Mouse (Mus musculus): ENCODE measurements around the gene Twf1. TPM values are rescaled to one million over a fixed set of nuclear protein-coding genes. Genes with fewer than 3 reads are reported as not detected.
A peak's percentile ranks its signal among the peaks of the same experiment; 100 is the strongest.

The Twf1 gene
- total RNA-seq (2021): 10 to 100 TPM; 51.4 to 52.5 TPM

DNA sequence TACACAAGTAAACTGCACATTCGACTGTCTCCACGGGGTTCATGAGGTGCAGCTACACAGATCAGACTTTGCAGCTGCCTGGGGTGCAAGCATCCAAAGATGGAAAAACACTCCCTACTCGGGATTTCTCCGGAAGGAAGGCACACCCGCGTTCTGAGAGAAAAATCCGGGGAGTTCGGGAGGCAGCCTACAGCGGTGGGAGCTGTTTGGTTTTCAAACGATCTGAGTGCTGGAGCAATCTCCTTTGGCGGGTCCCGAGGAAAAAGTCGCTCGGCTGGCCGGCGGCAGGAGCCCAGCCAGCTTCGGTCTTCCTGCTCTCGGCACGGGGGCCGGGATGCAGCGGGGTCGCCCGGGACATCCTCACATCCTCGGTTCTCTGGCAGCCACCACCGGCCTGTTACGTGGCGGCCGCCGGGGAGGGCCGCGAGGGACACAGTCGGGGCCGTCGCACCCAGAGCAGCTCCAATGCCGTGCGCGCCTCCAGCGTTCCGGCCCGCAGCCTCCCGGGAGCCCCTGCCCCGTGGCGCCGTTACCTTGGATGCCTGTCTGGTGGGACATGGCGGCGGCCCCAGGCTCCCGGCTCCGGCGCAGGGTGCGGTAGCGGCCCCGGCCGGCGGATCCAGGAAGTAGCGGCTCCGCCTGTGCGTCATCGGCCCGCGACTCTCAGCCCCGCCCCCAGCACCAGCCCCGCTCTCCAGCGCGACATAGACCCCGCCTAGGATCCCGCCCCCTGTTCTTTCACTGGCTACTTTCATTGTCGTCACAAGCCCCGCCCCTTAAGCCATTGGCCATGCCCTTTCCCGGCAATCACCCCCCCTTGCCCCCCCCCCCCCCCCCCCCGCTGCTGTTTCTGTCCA lies at the start of gene Twf1:
TSS of gene Twf1 (minus strand) at position 671 of the 857 bp plus-strand sequence.
- peak; percentile 99 for DNase-seq
- intact Hi-C loops (cut with DNase I): no loop called here

DNA sequence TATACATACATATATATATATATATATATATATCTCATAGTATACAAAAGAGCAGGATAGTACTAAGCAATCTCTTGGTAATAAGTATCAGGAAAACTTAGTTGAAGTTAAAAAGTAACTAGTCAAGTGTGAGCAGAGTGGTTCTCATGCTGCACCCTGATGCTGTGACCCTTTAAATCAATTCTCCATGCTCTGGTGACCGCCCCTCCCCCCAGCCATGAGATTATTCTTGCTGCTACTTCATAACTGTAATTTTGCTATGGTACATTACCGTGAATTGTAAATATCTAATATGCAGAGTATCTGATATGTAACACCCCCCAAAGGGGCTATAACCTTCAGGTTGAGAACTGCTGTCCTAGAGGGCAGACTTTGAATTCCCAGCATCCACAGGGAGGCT lies 49.4 kb upstream of the Twf1 start:
- no peak for DNase-seq
- intact Hi-C loops (cut with DNase I): no loop called here

DNA sequence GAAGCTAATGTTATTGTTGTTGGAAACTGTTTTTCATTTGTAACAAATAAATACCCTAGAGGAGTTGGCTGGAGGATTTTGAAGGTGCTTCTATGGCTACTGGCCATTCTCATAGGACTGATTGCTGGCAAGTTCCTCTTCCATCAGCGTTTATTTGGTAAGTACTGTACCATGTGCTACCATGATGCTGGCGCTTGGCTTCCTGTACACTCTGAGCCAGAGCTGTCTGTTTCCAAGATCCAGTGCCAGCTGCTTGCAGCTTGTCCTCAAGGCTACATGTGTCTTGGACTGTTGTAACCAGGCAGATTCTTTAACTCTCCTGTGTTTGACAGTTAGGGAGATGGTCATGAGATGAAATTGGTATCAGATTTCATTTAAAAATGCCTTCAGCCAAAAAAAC lies 48.5 kb upstream of the Twf1 start:
- intact Hi-C loops (cut with DNase I): no loop called here
- no peak for DNase-seq

DNA sequence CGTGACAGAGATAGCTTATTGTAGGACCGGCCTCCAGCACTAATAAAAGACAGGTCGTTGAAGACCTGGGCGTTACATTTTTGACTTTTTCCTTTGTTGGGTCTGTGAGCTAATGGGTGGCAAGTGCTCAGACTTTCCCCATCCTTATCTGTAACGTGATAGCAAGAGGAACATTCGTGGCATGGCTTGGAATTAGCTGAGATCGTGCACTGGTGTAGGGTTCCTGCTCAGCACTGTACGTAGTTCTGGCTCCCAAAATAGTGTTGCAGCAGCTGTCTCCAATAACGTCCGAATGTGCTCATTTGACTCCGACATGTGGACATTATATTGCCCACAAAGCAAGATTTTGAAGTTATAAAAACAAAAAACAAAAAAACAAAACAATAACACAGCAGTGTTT lies 44.8 kb upstream of the Twf1 start:
- DNase-seq: no peak
- intact Hi-C loops (cut with DNase I): no loop called here

DNA sequence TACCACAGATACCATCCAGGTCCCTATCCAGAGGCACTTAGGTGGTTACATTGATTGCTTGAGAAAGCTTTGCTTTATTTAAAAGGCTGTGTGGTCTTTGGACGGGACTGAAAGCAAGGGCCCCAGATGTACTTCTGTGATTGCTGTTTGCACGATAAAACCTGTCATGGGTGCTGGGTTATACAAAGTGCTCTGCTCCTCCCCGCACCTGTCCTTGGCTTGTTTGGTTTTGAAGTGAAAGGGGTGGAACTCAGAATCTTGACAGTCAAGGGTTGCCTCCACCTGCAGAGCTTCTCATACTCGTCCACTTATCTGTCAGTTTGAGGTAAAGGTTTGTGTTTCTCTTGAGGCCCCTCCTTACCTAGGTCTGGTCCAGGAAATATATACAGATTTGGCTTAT lies 40.9 kb upstream of the Twf1 start:
- no peak for DNase-seq
- intact Hi-C loops (cut with DNase I): no loop called here

DNA sequence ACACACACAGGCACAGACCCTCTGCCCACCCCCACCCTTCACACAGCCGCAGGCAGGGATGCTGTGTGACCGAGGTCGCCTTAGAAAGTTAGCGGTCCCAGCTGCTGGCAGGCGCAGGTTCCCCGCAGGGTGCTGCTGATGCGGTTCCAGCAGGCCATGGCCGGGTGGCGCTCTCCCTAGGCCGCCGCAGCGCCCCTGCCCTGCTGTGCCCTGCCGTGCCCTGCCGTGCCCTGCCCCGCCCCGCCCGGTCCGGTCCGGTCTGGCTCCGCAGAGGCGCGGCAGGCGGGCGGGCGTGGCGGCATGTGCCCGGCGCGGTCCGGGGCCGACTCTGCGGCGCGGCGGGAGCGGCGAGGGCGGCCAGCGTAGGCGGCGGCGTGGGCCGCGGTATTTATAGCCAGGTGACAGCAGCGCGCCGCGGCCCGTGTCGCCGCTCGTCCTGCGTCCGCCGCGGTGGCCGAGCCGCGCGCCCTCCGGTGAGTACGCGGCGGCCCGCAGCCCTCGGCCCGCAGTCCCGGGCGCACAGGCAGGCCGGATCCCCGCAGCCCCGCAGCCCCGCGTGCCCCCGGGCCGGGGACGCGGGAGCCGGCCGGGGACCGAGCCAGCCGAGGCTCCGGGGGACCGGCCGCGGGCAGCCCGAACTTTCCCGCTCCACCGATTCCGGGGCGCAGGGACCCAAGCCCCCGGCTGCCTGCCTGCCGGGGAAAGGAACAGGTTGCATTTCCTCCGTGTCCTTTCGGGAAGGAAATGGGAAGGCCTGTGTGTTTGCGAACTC lies 39.3 kb upstream of the Twf1 start, which contains the start of gene Tmem117:
TSS of gene Tmem117 (plus strand) at position 403 of the 772 bp plus-strand sequence.
- intact Hi-C loops (cut with DNase I): no loop called here
- peak; percentile 46 for DNase-seq

DNA sequence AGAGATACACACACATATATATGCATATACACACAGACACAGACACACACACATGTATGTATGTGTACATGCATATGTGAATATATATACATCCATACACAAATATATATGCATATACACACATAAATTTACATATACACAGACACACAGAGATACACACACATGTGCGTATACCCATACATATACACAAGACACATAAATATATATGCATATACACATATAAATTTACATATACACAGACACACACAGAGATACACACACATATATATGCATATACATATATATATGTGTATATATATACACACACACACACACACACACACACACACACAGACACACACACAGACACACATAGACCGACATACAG lies 38.8 kb upstream of the Twf1 start:
- intact Hi-C loops (cut with DNase I): no loop called here

DNA sequence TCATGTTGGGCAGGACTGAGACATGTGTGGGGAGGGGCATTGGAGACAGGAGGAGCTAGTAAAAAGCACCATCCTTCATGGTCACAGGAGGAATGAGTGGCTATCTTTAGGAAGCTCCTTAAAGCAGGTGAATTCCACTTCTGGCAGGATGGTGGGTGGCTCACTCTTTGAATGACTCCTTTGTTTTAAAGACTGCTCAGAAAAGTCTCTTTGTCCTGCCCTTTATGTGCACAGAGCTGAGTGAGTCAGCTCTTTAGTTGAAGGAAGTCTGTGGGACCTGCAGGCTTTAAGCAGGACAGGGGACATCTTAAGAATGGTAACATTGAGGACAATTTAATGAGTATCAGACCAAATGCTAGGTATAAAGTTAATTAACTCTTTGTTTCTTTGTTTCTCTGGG lies 31.2 kb upstream of the Twf1 start:
- intact Hi-C loops (cut with DNase I): no loop called here

More for the DNA sequence above, 38.8 kb upstream of the Twf1 start:
- no peak for DNase-seq

DNA sequence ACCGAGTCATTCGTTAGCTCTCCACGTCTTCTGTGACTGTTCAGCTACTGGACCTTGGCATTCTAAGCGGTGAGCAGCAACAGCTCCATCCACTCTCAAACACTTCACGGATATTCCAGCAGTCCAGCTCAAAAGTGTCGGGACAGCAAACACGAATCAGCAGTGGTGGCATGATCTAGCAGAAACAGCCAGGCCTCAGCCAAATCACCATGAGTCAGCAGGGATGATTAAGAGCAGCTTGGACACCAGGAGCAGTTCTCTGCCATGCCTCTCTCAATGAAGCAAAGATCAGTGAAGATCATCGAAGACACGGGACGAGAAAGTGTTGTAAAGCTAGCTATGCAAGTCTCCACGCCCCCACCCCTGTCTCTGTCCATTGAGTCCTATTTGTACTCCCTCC lies 26.3 kb upstream of the Twf1 start:
- no peak for DNase-seq
- intact Hi-C loops (cut with DNase I): no loop called here

More for the DNA sequence above, 31.2 kb upstream of the Twf1 start:
- no peak for DNase-seq

DNA sequence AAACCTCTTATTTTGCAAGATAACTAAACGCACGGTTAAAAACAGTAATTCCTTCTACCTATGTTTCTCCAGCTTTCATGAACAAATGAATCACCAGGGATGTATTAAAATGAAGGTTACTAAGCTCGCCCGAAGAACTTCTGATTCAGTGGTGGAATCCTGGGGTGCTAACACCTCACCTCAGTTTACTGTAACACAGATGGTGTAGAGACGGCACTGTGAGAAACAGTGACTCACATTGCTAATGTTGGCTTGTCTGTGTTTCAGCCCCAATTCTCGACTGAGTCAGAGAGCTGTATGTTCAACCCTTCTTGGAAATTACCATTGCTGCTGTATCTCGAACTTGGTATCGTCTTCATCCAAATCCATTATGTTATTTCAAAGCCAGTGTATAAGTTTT lies 18.1 kb upstream of the Twf1 start:
- DNase-seq: no peak
- intact Hi-C loops (cut with DNase I): no loop called here

DNA sequence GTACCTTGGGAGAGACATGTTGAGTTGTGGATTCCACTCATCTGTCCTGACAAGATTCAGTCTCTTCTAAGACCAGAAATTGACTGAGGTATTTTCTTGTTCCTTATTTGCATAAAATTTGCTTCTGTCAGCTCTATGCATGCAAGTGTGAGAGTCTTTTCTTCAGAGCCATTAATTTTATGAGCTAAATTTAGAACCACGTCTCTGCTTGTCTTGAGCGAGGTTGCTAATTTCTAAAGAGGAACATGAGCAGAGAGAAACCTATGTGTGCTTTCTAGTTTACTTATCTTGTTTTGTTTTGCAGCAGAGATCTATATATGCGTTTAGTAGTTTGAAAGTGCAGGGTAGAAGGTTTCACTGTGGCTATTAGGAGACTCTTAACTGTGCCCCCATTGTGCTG lies 12.8 kb upstream of the Twf1 start:
- intact Hi-C loops (cut with DNase I): no loop called here
- no peak for DNase-seq

DNA sequence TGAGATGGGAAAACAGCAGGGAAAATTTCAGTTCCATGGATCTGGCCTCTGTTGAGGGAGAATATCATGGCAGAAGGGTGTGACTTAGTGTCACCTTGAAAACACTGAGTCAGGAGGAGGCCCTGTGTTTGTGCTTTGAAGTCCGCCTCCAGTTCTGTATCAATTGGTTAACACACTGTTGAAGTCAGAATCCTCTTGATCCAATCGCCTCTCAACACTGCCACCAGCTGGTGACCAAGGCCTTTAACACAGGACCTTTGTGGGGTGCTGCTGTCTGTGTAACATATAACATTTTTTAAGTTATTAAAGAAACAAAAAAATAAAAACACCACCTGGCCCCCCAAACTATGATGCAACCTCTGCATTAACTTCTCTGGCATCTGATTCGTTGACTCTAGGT lies 11.7 kb upstream of the Twf1 start:
- intact Hi-C loops (cut with DNase I): no loop called here
- DNase-seq: peak; percentile 54

DNA sequence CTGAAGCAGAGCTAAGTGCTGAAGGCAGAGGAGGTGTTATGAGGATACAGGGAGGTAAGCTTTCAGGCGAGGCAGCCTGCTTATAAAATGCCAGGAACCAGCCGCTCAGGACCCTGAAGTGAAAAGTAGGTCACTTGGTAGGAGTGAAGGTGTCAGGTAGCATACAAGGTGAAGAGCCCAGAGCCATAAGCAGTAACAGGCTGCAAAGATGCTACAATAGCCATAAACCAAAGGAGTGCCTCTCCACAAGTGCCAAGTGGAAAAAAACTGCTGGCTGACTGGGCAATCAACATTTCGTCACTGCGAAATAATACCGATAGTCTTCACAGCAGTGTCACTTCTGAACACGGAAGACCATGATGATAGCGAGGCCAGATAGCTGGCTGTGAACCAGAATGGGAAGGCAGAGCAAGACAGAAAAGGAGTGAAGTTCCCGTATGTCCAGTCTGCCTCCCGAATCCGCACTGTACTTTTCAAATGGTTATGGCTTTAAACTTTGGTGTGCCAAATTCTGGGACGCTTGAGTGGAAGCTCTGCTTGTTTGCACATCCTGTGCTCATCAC lies 10.5 kb upstream of the Twf1 start:
- no peak for DNase-seq
- intact Hi-C loops (cut with DNase I): no loop called here

DNA sequence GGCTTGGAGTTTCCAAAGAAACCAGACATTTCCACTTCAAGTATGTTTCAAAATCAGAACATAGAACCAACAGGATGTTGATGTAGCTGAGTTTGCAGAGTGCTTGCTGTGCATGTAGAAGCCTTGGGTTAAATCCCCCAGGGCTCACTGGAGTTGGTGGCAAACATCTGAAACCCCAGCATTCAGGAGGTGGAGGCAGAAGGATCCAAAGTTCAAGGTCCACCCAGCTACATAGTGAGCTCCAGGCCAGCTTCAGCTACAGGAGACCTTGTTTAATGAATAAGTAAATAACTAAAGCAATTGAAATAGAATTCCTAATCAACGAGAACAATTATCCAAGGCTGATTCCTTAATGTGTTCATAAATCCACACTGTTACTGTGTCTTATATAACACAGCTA lies 3.9 kb upstream of the Twf1 start:
- intact Hi-C loops (cut with DNase I): no loop called here
- DNase-seq: no peak

DNA sequence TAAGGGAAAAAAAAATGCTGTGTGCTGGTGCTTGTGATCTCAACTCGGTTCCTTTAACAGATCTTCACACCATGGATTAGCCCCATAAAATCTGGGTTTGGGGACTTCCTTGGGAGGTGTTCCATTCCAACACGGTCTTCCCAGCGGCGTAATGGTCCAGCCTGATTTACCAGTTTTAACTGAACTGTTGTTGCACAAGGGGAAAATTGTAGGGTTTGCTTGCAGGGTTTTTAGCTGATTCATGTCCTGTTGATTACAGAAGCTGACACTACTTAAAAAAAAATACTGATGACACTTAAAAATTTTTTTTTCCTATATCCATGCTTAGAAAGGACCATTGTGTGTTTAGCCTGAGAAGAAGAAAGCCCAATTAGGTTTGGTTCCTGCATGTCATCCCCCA lies 1.7 kb upstream of the Twf1 start:
- DNase-seq: no peak
- intact Hi-C loops (cut with DNase I): no loop called here

DNA sequence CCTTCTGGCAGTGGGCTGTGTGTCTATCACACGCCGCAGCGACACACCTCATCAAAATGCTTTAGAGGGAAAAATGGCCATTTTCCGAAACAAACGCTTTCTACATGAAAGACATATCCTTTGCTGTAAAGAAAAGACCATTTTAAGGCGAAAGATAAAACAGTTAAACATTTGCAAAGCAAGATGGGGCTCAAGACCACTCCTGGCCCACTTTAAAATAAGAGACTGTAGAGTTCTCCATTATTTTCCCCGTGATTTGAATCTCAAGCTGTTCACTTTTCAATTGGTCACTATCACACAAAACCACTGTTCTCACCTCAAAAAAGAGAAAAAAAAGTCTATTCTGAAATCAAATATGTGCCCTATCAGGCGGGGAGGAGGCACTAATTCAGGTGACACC lies 394 bp upstream of the Twf1 start:
- intact Hi-C loops (cut with DNase I): no loop called here
- DNase-seq: no peak

DNA sequence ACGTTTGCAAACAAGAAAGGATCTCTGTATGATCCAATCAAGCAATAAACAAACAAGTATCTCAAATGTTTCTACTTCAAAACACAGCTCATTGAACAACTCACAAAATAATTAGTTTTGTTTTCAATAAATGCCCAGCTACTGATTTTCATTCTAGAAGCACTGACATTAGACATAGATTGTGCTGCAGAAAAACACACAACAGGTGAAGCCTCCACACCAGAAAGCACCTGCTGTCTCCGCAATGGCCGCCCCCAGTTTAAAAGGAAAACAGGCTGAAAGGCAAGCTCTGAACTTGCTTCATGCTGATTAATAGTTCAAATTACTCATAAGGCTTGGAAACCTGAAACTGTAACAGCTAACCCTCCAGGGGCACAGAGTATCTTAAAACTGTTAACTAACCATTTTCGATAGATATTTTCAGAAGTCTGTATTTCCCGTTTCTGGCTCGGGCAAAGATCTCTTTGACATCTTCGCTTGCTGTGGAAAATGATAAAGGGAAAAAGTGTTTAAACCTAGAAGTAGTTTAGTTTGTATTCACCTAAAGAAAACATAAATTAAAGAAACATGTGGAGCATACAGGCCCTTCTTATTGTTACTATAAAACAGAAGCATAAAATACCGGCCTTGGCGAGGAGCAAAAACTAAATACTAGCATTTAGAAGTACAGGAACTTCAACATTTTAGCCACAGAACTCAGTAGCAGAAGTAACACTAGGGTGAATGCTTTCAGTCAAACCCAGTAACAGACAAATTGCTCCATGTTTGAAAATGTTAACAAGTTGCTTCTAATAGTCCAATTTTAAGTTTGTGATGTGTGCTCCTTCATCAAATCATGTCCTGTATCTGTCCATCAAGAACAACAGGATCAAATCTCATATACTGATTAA lies 1.6 kb downstream of the Twf1 start:
- intact Hi-C loops (cut with DNase I): no loop called here
- DNase-seq: no peak

DNA sequence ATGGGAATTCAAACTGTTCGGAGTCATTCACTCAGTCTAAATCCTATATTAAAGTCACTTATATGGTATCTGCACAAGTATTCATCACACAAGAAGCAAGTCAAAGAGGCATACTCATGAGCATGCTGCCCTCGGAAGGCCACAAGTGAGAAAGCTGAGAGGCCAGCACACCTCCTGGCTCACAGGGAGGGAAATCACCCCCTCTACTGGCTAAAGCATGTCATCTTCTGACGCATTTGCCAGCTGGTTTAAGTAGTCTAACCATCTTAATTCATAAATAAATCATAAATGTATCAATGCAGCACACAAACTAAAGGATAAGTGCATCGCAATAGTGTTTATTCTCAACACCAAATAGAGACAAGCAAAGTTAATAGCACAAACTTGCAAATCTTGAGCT lies 5.0 kb downstream of the Twf1 start:
- intact Hi-C loops (cut with DNase I): no loop called here
- DNase-seq: no peak

DNA sequence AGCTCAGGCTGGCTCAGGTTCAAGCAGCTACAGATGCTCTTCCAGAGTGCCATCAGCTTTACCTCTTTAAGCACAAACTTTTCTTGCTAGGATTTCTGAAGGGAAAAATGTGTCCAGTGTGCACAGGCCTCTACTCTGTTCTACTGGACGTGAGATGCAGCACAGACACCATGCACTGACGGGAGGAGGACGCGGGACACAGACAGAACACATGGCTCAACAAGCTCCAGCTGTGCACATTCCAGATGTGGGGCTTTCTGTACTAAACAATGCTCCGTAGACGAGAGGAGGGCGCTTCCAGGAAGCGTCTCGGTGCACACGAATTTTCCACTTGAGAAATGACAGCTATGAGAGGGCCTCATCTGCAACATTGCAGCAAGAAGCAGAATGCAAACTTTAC lies 6.5 kb downstream of the Twf1 start:
- intact Hi-C loops (cut with DNase I): no loop called here
- DNase-seq: no peak

DNA sequence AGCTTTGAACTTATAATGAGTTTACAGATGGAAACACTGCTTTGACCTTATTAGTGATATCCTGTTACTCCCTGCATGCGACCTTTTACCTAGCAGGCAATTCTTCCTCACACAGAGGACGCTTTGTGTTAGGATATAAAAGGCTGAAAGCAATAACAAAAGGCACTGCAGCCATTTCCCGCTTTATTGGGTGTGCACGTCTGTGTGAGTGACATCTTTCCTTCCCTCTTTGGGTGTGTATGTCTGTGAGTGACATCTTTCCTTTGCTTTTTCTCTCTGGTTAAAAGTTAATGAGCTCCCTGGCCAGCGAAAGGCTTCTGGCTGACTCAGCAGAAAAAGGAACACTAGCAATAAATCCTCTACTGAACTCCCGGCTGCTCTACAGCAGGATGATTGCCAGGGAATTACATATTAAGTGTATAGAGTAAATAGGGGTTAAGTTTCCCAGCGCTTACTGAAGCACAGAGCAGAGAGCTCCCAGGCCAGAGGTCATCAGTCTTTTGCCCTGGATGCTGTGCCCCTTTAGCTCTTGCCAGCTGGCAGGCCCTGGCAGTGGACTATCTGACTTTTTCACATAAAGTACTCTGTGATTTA lies 7.6 kb downstream of the Twf1 start:
- no peak for DNase-seq
- intact Hi-C loops (cut with DNase I): no loop called here
